Mouse (Mus musculus): ENCODE results near the gene Vsig8.

The Vsig8 gene

DNA sequence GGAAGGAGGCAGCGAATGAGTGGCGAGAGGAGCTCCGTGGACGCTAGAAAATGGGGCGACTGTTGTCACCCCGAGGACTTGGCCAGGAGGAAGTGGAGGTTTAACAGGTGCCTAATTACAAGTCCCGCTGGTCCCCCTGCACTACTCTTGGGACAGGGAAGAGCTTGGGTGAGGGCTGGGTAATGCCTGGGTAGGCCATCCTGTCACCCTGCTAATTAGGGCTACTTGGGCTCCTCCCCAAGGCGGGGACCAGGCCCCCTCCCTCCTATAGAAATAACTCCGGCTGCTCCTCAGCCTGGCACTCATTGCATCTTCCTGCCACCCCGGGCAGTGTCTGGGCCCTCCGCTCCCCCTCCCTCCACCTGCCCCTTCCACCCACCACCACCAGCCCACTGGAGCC, at the start of gene Vsig8:
Gene Vsig8 (plus strand): TSS at position 301 of the 400 bp plus-strand sequence.
- no peak for DNase-seq (ENCODE audit: low spot score)

DNA sequence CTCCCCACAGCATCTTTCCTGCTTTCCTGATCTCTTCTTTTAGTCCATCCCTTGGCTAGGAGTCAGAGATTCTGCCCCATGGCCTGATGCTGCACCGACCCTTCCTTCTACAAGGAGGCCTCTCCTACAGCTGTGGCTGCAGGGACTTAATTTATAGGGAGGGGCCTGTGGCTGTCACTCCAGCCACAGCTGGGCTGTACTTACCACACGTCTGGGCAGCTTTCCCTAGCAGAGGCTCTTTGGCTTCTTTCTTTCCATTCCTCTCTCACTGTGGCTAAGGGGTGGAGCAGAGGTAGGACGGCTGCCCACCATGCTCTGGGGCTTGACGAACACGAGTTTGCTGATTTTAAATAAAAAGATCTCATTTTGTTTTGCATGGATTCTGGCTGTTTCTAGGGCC, 48.7 kb upstream of the Vsig8 start:
- DNase-seq (ENCODE audit: low spot score) = no peak

DNA sequence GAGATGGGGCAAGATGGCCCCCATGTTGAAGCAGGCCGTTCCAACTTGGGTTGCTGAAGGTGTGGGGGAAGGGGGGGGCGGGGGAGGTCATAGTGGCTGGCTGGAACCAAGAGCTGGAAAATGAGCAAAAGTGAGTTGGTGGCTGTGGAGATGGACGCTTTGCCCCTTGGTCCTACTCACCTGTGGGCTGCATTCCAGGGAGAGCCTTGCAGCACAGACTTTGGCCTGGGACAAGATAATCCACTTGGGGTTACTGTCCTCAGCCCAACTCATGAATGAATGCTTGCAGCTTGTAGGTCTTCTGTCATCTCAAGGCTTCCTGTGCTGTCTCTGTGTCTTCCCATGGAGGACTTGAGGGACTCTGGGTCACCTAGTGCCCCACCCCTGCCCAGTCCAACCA, 48.0 kb upstream of the Vsig8 start:
- DNase-seq (ENCODE audit: low spot score) = no peak

DNA sequence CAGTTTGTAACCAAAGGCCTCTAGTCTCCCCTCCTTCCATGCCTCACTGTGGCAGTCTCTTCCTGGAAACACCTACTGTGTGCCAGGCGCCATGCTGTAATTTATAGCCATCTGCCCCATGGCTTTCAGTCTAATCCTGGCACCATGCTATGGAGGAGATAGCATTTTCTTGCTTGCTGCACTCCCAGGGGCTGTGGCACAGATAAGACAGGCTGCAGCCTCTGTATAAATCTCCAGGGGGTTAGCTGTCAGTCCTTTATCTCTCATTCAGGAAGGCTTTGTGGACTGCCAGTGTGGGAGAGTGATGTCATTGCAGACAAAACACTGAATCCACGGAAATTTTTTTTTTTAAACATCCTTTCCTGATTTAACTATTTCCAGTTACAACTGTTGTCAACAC, 47.6 kb upstream of the Vsig8 start:
- DNase-seq (ENCODE audit: low spot score) = no peak

DNA sequence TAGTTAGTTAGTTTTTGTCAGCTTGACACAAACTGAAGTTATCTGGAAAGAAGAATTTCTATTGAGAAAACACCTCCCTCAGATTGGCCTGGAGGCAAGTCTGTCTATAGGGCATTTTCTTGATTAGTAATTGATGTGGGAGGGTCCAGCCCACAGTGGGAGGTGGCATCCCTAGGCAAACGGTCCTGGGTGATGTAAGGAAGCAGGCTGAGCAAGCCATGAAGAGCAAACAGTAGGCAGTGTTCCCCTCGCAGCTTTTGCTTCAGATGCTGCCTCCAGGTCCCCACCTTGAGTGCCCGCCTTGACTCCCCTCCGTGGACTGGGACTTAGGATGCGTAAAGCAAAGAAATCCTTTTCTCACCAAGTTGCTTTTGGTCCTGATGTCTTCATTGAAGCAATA, 46.5 kb upstream of the Vsig8 start:
- no peak for DNase-seq (ENCODE audit: low spot score)

DNA sequence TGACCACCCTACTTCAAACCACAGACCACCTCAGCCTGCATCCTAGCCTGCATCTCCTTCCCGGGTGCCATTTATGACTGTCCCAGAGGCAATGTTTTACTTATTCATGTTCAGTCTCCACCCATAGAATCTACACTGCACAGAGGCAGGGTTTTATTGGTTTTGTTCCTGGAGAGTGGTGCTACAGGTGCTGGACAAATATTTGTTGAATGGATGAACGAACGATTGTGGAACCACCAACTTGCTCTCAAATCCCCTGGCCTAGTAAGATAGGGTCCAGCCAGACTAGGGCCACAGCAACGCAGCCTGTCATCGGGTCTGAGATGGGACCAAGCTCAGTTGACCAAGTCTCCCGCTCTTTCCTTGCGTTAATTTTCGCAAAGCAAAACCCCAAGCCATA, 45.8 kb upstream of the Vsig8 start:
- no peak for DNase-seq (ENCODE audit: low spot score)

DNA sequence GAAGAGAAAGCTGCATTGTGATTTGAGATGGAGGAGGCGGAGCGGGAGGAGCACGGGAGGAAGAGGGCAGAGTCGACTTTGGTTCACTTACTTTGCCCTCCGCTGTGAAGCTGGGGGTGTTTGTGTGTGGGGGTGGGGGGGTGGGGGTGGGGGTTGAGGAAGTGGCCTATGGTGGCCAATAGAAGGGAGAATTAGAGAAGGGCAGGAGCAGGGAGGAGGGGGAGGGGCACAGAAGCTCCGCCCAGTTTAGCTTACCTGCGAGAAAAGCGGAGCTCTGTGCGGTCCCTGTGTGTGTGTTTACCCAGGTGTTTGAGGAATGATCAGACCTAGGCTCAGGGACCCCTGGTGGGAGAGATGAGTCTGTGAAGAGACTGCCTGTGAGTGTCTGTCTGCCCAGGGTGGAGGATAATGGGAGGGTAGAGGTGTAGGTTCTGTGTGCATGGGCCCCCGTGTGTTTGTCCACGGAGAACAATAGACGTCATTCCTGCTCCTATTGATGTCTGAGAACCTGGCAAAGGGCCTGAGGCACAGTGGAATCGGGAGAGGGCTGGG, 45.2 kb upstream of the Vsig8 start:
- DNase-seq (ENCODE audit: low spot score) = peak; percentile 84

DNA sequence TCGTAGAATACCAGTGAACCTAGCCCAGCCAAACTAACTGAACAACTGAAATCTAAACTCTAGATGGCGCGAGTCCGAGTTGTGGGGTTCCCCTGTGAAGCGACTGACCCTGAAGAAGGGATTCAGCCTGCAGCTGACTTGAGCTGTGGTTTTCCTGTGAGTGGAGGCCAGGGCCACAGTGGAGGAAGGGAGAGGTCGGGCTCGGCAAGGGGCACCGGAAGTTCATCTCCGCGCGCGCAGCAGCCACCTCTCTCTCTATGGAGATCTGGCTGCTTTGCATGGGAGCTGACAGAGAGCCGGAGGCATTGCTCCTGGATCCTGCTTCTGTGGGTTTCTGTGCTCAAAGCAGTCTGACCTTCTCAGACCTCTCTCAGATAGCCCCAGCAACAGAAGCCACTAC, 42.8 kb upstream of the Vsig8 start:
- DNase-seq (ENCODE audit: low spot score) = peak; percentile 51

DNA sequence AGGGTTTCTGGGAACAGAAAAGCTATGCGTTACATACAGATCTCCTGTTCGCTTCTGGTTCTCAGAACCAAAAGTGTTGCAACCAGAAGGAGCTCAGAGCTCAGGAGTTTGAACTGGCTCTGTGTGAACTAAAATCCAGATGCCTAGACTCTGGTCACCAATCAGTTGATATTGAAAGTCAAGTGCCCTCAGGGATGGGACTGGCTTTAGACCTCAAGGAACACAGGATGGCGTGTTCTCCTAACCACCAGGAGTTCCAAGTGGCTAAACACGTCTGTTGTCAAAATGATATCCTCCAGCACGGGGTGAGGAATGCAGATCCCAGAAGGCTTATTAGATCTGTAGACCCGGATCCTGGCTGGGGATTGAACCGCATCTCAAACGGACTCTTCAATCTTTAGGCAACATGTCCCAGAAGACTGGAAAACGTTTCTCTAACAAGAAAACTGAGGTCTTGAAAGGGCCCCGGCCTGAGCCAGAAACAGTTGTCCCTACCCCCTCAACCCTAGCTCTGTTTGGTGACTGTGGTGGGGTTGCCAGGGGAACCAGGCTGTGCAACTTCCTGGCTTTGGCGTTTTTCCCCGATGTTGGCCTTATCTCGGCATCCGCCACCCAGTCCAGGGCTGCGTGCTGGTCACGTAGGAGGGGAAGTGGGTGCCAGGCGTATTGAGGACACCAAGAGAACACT, 42.1 kb upstream of the Vsig8 start:
- DNase-seq (ENCODE audit: low spot score) = peak; percentile 34

DNA sequence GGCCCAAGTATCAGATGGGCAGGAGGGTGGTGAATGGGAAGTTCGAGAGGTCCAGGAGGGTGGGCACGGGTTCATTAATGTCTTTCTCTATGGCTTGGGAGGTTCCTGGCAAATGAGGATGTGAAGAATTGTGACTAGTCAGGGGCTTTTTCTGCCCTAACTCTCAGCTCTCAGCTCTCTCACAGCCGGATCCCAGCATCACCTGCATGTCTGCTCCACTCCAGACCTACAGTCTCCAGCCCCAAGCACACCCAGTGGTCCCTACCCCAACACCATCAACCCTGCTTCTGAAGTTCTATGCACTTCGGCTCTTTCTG, 41.6 kb upstream of the Vsig8 start:
- DNase-seq (ENCODE audit: low spot score) = no peak

DNA sequence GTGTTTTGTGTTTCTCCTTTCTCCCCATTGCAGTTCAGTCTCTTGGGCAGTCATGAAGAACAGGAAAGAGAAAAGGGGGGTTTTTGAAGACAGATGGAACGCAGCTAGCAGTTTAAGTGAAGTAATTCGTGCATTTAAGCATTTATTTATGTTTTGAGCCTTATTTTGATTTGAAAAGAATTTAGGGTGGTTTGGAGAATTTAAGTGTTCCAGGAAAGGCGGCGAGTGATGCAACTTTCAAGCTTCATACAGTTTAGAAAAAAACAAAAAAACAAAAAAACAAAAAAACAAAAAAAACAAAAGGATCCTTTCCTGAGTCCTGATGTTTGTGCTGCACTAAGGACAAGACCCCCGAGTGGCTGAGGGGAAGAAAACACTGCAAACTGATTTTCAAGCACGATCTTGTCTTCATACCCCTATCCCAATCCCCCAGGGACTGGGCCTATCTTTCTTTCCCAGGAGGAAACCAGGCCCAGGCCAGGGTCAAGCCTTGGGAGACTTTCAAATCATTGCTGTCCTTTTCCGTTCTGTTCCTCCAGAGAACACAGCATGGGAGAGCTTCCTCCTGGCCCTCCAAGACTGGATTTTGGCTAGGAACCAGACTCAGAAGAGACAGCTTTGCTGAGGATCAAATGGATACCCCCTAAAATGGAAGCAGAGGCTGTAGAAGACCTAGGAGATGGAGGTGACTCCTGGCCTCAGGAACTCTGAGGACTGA, 41.0 kb upstream of the Vsig8 start:
- no peak for DNase-seq (ENCODE audit: low spot score)

DNA sequence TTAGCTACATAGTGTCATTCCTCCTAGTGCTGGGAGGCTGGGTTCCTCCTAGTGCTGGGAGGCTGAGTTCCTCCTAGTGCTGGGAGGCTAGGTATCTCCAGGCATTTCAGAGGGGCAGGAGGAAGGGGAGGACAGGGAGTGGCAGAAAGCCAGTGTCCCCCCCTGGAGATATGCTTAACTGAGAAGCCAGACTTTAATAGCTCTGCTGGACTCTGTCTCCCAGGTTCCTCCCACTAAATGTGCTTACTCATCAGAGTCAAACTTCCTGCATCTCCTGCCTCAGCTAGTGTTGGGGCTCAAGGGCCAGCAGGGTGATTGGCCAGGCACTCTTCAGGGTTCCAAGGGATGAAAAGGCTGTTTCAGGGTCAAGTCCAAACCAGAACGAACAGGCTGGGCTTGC, 40.3 kb upstream of the Vsig8 start:
- DNase-seq (ENCODE audit: low spot score) = no peak

DNA sequence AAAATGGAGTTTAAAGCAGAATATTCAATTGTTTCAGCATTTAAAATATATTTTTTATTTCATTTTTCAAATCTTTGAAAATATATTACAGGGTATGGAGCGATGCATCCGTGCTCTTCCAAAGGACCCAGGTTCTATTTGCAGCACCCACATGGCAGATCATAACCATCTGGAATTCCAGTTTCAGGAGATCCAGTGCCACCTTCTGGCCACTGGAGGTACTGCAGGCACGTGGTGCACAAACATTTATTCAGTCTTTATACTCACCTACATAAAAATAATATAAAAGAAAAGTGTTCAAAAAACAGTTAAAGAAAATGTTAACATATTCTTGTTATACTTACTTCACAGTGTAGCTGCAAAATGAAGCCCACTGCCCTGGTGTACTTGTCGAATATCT, 37.7 kb upstream of the Vsig8 start:
- no peak for DNase-seq (ENCODE audit: low spot score)

DNA sequence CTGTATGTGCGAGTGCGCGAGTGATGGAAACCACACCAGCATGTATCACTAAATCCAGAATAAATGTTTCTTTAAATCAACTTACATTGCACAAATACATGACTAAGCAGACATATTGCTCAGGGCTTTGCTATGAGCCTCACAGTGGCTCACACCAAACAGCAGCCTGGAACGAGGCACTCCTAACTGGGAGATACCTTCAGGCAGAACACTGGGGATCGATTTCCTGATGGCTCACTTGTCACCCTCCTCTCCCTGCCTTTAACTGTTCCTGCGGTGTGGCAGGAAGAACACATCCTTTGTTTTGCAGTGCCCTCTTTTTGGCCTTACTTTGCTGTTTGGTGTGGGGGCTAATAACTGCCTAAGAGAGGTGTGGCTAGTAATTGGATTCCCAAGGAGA, 36.1 kb upstream of the Vsig8 start:
- no peak for DNase-seq (ENCODE audit: low spot score)

DNA sequence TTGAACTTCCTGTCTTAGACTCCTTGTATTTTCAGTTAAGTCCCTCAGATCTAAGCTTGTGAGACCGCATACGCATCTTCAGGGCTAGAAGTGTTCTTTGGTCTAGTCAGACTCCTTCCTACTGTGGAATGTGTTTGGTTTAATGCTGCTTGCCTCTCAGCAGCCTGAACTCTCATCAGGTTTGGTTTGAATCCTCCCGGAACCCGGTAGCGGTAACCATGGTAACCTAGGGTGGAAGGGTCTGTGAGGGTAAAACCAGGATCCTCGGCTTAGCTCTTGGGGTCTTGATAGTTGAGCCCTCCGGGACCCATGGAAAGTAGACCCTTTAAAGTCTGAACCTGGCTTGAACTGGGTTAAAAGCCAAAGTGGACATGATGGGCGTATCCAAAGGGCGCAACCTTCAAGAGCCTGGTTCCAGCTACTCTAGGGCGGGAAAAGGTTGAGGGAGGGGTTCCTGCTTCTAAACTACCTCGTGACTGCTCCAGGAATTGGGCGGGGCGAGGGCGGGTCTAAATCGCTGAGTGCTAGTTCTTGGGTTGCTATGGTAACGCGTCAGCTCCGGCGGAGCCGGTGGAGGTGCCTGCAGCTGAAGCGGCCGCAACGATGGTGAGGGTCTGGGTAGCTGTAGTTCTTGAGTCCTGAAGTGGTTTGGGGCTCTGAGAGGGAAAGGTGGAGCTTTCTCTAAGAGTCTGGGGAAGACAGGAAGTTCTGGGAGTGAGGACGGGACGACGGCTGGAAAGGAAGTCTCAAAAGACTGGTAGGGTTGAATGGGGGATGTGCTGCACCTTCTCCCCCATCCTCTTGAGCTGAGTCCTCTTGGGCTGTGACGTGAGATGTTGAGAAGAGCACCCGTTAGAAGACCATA, 34.9 kb upstream of the Vsig8 start, which contains the start of gene Cfap45:
Gene Cfap45 (plus strand): TSS at position 226 of the 865 bp plus-strand sequence.
- peak; percentile 94 for DNase-seq (ENCODE audit: low spot score)

DNA sequence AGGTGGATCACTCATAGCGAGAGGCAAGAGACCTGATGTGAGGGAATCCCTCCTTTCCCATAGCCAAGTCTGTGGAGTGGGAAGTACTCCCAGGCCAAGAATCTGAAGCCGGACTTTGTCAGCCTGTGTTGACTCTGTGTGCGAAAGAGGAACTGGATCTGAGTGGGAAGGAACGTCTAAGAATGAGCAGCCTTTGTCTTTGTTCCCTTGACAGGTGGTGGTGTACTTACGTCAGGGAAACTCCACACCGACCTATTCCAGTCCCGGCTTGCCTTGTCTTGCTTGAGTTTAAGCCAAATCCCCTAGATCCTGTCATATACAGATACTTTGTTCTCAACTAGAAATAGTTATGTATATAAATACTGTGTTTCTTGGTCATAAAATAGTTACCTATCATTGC, 33.2 kb upstream of the Vsig8 start:
- DNase-seq (ENCODE audit: low spot score) = no peak

DNA sequence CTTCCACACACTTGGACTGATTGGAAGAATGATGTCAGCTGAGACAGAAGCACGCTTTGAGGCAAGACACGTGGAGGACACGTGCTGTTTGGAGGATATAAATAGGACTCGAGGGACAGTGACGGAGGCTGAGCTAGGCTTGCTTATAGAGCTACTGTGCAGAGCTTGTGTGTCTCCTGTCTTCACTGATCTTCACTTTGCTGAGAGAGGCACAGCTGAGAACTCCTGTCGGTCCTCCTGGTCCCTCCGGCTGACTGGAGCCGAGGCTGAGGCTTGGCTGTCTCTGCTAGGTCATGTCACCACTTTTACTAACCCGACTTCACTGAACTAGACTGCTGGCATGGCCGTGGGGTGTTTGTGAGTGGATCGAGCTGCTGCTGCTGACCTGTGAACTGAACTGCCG, 32.0 kb upstream of the Vsig8 start:
- DNase-seq (ENCODE audit: low spot score) = no peak

DNA sequence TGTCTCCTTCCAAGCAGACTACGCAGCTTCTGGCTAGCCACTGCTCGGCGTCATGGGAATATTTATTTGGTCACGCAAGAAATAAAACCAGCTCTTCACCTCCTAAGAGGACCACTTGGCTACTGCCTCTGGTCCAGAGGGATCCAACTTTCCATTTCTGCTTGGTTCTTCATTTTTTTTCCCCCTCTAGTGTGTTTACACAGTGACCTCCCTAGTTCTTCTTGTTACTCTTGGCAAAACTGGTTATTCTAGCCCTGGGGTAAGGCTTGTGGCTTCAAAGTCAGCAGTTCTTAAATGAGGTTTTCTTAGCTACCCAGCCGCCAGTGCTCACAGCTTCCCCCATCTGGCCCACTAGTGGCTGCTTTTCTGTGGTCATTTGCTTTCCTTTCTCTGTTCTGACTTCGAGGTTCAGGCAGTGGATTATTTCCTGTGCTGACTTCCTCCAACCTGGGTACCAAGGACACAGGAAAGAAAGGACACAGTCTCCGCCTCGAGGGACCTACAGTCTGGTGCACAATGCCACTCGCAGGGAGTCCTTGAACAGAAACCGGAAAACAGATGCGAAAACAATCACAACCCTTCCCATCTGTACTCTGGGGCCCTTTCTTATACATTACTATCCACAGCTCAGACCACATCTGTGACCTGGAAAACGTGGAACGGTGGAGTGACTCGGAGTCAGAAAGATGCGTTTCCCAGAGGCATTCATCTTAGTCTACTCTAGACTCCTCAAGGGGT, 30.5 kb upstream of the Vsig8 start:
- DNase-seq (ENCODE audit: low spot score) = no peak

DNA sequence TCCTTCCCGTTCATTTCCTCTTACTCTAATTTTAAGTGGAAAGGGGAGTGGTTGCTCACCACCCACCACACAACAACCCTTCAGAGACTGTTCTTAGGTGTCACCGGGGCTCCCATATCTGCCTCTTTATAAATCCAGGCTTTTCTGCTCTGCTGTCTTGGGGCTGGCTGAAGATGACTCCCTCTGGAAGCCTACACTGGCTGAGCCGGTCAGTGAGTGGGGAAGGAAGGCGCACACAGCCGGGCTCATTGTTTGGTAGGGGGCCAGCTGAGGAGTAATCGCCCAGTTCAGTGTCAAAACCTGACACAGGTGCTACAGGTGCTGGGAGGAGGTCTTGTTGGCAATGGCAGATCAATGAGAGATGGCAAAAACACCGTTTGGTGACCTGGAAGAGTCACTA, 29.8 kb upstream of the Vsig8 start:
- DNase-seq (ENCODE audit: low spot score) = no peak

DNA sequence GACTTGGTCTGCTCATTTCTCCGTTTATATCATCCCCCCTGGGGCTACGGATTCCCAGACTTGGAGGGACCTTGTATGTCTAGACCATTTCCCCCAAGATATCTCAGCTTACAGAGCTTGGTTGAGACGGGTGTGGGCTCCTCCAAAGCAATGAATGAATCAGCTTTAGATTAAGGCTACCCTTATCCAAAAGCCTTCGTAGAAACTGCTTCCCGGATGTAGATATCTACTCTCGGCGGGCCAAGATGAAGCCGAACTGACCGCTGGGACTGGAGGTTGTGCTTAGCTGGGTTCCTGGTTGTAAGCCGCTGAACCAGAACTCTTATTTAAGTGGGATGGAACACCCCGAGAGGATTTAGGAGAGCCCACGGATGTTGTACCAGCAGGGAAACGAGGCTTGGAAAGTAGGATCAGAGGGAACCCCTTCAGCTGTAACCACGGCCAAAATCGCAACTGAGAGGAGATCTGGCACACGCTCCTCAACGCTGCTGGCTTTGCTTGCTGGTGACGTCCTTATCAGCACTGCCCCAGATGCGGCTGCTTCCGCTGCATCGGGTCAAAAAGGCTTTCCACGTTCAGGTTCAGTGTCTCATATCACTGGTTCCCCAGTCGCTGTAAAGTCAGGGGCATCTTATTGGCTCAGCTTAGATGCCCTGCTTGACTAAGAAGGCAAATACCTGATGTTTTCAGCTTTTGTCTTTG, 29.2 kb upstream of the Vsig8 start:
- DNase-seq (ENCODE audit: low spot score) = no peak

DNA sequence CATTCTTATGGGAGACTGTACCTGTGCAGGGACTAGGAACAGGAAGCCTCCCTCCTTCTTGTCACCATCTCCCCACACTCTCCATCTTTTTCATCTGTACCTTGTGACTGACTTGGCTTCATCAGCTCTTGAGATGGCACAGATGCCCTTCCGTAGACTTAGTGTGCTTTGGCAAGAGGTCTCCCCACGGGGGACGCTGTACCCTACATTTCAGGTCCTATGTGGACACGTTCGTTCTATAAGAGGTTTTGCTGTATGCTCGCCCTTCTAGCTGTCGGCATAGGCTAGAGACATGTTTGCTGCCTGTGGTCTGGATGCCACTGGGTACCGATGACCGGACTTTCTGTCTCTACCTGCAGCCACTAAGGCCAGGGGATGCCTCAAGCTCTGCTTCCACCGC, 28.3 kb upstream of the Vsig8 start:
- DNase-seq (ENCODE audit: low spot score) = no peak
